Mouse (Mus musculus) kidney, adult 8-10 months (tissue): ENCODE measurements around the gene Rexo1.
"Not testable (repeated sequence)": the region's sequence is repeated elsewhere in the genome, so short reads cannot be mapped to it uniquely, and the experiment has no call there.

Experiments used
- DNase-seq, 2 experiments: peaks; one replicate each; pipeline ENCODE4 v3.0.0; 2022

Gene Rexo1

DNA sequence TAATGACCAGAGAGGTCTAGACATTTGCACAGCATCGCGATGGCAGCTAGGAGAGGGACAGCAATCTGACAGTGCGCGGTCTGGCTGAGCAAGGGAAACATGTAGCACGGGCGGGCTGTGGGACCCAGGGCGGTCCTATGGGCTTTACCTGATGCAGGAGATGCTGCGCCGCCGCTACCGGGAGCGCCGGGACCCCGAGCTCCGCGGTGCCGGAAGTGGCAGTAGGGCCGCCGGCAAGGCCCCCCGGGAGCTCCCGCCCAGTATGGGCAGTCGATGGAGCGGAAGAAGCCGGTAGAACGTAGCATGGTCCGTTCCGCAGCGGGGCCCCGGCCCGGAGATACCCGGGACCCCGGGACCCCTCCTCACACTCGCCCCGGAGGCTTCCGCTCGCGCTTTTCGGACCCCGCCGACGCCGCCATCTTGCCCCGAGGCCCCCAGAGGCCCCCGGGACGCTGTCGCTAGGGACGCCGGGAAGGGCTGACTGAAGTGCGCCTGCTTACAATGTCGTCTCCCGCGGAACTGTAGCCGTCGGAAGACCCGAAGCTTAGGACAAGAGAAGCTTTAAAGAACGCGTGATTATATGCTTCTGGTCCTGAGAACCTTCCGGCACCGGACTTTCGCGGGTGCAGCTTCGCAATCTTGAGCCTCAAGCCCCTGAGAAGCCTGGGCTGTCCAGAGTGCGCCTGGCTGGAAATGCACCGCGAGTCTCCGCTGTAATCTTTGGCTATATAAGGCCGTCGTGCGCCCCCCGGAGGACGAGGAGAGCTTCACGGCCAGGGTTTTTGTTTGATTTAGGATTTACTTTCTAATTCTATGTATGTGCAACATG lies at the start of gene Rexo1:
Rexo1 (minus strand) TSS at position 445 of the 829 bp plus-strand sequence.
- DNase-seq = peak; percentile 91 to 96

- DNase-seq = peak in 1 of 2 experiments; percentile 59
Observed at GRCm38 (mm10) chr10:80611024-80611423, 49.7 kb upstream of the Rexo1 start.

GRCm38 (mm10) chr10:80610116-80610785 lies 48.9 kb upstream of the Rexo1 start:
- no peak for DNase-seq

GRCm38 (mm10) chr10:80609269-80609924 lies 48.0 kb upstream of the Rexo1 start:
- DNase-seq = no peak

GRCm38 (mm10) chr10:80608435-80608834 lies 47.1 kb upstream of the Rexo1 start:
- DNase-seq = no peak

DNA sequence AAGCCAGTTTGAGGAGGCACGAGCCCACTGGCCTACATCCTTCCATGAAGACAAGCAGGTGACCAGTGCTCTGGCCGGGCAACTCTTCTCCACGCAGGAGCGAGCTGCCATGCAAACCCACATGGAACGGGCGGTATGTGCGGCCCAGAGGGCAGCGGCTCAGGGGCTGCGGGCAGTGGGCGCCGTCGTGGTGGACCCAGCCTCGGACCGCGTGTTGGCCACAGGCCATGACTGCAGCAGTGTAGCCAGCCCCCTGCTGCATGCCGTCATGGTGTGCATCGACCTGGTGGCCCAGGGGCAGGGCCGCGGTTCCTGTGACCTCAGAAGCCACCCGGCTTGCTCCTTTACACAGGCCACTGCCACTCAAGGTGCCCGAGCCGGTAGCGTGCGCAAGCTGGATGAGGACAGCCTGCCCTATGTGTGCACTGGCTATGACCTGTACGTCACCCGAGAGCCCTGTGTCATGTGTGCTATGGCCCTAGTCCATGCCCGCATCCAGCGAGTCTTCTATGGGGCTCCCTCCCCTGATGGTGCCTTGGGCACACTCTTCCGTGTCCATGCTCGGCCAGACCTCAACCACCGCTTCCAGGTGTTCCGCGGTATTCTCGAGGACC lies 45.5 kb upstream of the Rexo1 start:
- no peak for DNase-seq

- no peak for DNase-seq
Observed at GRCm38 (mm10) chr10:80606306-80606705, 44.9 kb upstream of the Rexo1 start.

DNA sequence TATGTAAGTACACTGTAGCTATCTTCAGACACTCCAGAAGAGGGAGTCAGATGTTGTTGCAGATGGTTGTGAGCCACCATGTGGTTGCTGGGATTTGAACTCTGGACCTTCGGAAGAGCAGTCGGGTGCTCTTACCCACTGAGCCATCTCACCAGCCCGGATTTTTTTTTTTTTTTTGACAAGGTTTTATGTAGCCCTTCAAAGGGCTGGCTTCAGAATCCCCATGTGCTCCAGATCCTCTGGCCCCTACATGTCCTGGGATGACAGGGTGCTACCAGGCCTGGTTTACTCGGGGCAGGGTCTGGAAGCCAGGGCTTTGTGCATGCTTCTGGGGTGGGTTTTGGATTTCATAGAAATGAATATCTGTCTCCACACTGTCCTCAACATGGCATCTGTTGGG lies 44.4 kb upstream of the Rexo1 start, which contains the start of gene Gm49322:
Gm49322 (plus strand) TSS at position 301 of the 400 bp plus-strand sequence.
- DNase-seq = not testable (repeated sequence)

GRCm38 (mm10) chr10:80604988-80605387 lies 43.6 kb upstream of the Rexo1 start:
- no peak for DNase-seq

- no peak for DNase-seq
Observed at GRCm38 (mm10) chr10:80604001-80604509, 42.7 kb upstream of the Rexo1 start.

- DNase-seq = no peak
Observed at GRCm38 (mm10) chr10:80603364-80603763, 42.0 kb upstream of the Rexo1 start.

DNA sequence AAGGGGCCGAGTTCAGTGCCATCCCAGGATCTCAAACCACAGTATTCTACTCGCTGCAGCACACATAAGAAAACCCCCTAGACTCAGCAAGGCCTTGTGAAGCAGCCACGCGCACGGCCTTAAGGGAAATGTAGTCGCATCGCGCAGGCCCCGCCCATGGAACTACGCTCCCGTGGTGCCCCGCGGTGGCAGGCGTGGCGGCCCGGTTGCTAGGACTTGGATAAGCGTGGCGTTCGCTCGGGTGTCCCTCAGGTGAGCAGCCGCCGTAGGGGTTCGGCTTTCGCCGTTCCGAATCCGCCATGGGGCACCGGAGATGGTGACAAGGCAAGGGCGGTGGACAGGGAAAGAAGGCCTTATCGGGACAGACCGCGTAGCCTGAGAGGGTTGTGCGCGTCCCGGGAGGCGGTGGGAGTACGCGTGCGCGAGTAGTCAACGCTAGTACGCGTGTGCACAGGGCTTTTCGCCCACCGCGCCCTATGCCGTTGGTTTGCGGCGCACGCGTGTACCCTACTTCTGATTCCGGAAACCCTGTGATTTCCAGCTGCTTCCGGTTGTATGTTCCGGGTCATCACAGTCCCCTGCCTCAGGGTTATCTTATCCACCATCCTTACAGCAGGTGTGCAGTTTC lies 41.5 kb upstream of the Rexo1 start, which contains the start of the genes Scamp4 and Adat3:
Scamp4 (plus strand) TSS at position 175 of the 628 bp plus-strand sequence.
Adat3 (plus strand) TSS at position 183 of the 628 bp plus-strand sequence.
- DNase-seq = peak; percentile 92 to 96

GRCm38 (mm10) chr10:80596318-80596717 lies 35.0 kb upstream of the Rexo1 start:
- DNase-seq = no peak

DNA sequence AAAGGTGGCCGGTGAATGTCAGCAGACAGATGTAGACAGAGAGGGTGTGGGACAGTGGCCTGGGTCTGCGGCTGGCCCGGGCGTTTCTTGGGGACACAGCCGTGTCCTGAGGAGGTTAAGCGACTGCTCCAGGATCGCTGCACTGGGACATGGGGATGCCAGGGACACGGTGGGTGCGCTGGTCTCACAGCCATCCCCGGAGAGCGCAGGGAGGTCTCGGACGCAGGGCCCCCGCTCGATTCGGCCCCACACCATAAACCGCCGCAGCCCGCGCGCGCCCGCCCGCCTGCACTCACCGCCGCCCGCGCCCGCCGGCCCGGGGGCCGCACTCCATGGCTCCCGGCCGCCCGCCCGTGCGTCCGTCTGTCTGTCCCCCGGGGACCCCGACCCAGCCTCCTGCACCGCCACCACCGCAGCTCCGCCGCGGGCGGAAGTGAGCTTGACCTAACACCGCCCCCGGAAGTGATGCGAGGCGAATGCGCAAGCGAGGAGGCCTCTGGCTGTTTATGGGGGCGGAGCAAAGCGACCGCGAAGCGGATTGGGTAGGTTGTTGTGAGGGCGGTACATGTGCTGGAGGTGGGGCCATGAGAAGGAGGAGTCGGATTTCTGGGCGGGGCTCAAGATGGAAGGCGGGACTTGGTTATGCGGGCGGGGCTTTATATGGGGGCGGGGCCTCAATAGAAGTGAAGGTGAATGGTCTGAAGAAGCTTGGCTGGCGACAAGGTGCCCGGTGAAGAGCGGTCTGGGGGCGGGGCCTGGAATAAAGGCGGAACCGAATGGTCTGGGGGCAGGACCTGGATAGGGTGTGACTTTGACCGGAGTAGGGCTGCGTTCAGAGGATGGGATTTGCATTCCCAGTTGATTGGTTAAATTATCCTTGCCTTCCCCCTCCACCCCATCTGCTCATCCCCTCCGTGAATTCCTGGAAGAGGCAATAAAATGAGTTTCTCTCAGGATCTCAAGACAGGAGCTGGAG lies 28.8 kb upstream of the Rexo1 start, which contains the start of gene Abhd17a:
Abhd17a (minus strand) TSS at position 463 of the 976 bp plus-strand sequence.
- peak; percentile 96 for DNase-seq

- DNase-seq = no peak
Observed at GRCm38 (mm10) chr10:80589127-80589878, 27.9 kb upstream of the Rexo1 start.

DNA sequence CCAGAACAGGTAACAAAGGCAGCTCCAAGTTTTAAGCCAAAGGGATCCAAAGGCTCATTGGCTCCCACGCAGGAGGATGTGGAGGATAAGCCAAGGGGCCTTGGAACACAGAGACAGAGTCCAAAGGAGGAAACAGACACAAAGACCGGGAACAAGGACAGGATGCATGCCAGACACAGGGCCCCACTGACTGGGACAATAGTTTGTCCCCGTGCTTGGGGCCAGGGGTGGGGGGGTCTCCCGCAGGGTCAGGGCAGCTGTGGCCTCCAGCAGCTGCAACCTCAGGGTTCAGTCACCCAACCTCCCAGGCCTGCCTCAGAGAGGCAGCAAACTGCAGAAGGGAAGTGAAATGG lies 25.9 kb upstream of the Rexo1 start:
- peak; percentile 51 to 53 for DNase-seq

DNA sequence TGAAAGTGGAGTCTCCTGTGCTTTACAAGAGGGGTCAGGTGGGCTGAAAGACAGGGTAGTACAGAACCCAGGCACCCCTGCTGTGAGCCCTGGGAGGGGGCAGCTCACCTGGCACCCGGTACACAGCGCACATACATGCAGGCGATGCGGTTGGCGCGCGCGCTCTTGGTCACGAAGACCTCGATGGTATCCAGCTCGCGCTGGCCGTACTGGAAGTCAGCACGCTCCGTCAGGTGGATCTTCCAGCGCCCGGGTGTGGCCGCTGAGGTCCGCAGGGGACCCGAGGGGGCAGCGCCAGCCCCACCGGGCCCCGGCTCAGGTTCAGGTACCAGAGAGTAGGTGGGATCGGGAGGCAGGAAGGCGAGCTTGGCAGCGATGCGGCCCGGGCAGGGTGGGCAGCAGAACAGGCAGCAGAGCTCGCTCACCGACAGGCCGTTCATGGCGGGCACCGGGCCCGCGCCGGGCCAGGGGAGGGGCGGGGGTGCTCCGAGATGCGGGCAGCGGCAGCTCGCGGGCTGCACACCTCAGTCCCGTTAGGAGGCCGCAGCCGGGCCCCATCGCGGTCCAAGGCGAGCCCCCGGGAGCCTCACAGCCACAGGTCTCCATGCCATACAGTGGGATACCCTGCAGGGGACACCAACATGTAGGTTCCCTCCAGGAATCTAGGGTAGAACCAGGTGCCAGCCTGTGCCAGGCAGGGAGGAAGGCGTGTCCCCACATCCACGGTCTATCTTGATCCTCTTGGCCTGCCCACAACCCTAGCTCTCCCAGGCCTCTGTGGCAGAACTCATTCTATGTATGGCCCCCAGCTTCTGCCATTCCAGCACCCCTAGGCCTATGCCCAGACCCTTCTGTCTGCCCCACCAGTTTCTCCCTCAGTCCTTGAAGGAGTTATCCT lies 25.3 kb upstream of the Rexo1 start:
- DNase-seq = no peak

DNA sequence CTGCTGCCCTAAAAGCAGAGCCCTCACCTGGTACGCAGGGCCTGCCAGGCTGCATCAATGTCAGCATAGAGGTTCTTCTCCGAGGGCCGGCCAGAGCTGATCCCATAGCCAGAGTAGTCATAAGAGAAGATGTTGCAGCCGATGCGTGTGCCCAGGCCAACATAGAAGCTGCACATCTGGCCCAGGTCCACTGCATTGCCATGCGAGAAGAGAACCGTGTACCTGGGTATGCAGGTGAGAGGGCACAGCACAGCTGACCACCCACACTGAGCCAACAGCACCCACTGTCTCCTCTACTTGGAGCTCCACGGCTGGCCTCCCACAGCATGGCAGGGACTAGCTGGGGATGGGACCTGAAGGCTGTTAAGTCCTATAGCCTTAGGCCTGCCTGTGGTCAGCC lies 24.2 kb upstream of the Rexo1 start:
- no peak for DNase-seq
